Mouse (Mus musculus): ENCODE data around the gene Gsap. TPM values are rescaled to one million over a fixed set of nuclear protein-coding genes. Genes with fewer than 3 reads are reported as not detected.
A peak's percentile ranks its signal among the peaks of the same experiment; 100 is the strongest.
"Not testable (repeated sequence)": the region's sequence is repeated elsewhere in the genome, so short reads cannot be mapped to it uniquely, and the experiment has no call there.

The Gsap gene
- polyA plus RNA-seq, 1 experiment from 2014 or later, result 1.8 TPM

DNA sequence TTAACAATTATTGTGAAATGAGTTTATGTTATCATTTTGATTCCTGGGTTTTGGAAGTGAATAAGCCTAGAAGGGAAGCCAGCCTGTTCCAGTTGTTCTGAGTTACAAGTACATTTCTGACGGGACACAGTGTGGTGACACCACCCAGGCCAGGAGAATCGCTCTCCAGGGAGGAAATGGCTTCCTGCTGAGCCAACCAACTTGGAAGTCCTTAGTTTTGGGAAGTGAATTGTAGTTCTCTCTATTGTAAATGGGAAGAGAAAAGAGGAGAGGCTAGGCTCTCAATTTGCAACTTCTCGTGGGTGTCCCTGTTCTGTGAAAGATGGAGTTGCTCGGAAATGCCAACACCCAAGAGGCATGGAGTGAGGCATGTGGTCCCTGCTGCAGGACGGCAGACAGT, 83.4 kb downstream of the Gsap start:
- no peak overlapping the region for H3K9ac ChIP-seq (ENCODE audit: low read depth, low read length)
- TF ChIP-seq CTCF (IDR thresholded peaks at IDR 0.05; ENCODE audit: low read depth), result no peak
- no peaks in the 10 kb centered on the region for H3K36me3 ChIP-seq (ENCODE audit: insufficient read depth, low read length)
- H3K4me1 ChIP-seq (replicated peaks; ENCODE audit: insufficient read depth, low read length), result peaks cover 8% of the 10 kb centered on the region; the same call in 1 of the 2 replicates
- no peaks in the 10 kb centered on the region for H3K9me3 ChIP-seq (replicated peaks; ENCODE audit: low read length)
- H3K27me3 ChIP-seq (ENCODE audit: insufficient read depth, low read length), result no peaks in the 10 kb centered on the region
- ATAC-seq (replicated peaks; ENCODE audit: low FRiP score, low read depth) (no peak), DNase-seq (ENCODE audit: low spot score) (no peak)
- no peak overlapping the region for H3K27ac ChIP-seq
- no peak overlapping the region for H3K4me3 ChIP-seq (replicated peaks; ENCODE audit: low read depth, low read length)
- WGBS, result 78% methylated on average over 5 of the region's 5 CpGs
- no peak overlapping the region for H3K4me2 ChIP-seq (ENCODE audit: low read length)

DNA sequence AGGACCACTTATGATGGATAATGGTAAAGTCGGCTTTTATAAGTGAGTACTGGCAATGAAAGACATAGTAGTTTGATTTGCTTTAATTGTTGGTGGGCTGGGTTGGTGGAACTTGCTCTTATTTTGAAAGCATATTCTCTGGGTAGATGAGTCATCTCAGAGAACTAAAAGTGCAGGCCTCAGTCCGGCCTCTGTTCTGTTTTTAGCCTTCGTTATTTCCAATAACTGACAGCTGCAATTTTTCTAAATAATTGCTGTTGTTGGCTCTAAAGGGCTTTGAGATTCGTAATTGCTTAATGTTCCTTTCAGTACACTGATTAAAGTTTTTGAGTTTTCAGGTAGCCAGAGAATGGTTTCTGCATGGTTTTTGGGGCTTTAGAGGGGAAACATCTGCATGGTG, 84.7 kb downstream of the Gsap start:
- no peak for ATAC-seq (replicated peaks; ENCODE audit: low FRiP score, low read depth)
- TF ChIP-seq CTCF (IDR thresholded peaks at IDR 0.05; ENCODE audit: low read depth), result no peak
- Histone ChIP-seq H3K4me2 (ENCODE audit: low read length) (no peak overlapping the region), H3K9ac (ENCODE audit: low read depth, low read length) (no peak overlapping the region), H3K9me3 (replicated peaks; ENCODE audit: low read length) (no peaks in the 10 kb centered on the region), H3K27me3 (ENCODE audit: insufficient read depth, low read length) (no peaks in the 10 kb centered on the region), H3K27ac (peak overlapping the region; percentile 75; the same call in 1 of the 2 replicates), H3K36me3 (ENCODE audit: insufficient read depth, low read length) (no peaks in the 10 kb centered on the region), H3K4me3 (replicated peaks; ENCODE audit: low read depth, low read length) (no peak overlapping the region), H3K4me1 (replicated peaks; ENCODE audit: insufficient read depth, low read length) (peaks cover 8% of the 10 kb centered on the region; the same call in 1 of the 2 replicates)
- WGBS, result 61% methylated on average over 4 of the region's 4 CpGs
- peak; percentile 73 for DNase-seq (ENCODE audit: low spot score)

DNA sequence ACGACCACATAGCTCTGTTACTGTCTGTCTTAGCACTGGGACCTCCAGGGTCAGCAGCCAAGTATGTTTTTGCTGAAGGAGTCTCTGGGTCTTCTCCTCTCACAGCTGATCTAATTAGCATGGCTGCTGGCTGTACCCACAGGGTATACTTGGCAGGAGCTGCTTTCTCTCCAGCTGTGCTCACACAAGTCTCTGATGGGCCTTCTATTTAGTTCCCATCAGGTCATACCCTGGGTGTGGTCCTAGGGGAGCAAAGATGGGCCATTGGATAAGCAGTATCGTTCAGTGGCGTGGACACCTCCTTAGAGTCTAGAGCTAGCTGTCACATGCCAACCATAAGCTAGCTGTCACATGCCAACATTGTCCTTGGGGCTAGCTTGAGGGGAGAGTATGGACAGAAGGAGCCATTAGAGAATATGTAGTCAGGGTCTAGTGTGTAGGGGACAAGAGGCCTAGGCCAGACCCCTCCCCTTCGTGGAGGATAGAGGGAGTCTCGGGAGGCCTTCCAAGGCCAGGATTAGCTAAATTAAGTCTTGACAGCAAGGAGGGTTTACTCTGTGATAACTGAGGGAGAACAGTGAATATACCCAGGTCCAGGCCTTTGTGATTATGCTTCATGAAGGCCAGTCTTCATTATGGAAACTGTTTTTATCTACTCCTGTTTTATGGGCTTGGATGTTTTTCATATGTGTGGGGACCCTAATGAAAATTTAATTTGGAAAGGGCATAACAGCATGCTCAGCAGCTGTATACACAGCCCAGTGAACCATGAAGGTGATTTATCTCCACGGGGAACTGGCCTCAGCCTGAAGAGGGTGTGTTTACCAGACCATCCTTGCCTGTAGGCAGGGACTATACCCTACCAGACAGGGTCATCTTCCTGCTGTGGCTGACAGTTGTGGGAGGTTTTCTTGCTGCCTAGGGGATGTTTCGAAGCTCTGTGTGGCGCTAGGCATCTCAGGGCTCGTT, 85.6 kb downstream of the Gsap start:
- peak; percentile 92 for ATAC-seq (replicated peaks; ENCODE audit: low FRiP score, low read depth)
- H3K27ac ChIP-seq, result peak overlapping the region; percentile 75

DNA sequence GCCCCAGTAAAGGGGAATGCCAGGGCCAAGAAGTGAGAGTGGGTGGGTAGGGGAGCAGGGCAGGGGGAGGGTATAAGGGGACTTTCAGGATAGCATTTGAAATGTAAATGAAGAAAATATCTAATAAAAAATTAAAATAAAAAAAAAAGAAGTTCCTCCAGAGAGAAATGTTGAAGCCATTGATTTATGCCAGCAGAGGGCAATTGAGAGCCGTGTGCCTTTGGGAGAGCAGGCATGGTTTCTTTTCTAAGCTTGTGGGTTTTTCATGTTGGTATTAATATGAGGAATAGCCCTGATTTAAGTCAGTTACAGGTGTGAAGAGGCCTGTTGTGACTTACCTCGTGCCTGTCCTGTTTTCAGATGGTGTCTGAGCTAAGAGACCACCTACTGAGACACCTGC, 91.6 kb downstream of the Gsap start:
- not testable (repeated sequence) for H3K27ac ChIP-seq; H3K36me3 ChIP-seq (ENCODE audit: insufficient read depth, low read length); DNase-seq (ENCODE audit: low spot score); ATAC-seq (replicated peaks; ENCODE audit: low FRiP score, low read depth); H3K4me2 ChIP-seq (ENCODE audit: low read length); H3K9ac ChIP-seq (ENCODE audit: low read depth, low read length); H3K4me1 ChIP-seq (replicated peaks; ENCODE audit: insufficient read depth, low read length); H3K9me3 ChIP-seq (replicated peaks; ENCODE audit: low read length); H3K27me3 ChIP-seq (ENCODE audit: insufficient read depth, low read length); H3K4me3 ChIP-seq (replicated peaks; ENCODE audit: low read depth, low read length)
- 52% methylated on average over 2 of the region's 2 CpGs for WGBS
- peak; percentile 47; the same call in 1 of the 2 replicates for TF ChIP-seq CTCF (IDR thresholded peaks at IDR 0.05; ENCODE audit: low read depth)

More for the DNA sequence above, 85.6 kb downstream of the Gsap start:
- H3K9ac ChIP-seq (ENCODE audit: low read depth, low read length), result no peak overlapping the region
- DNase-seq (ENCODE audit: low spot score), result peak; percentile 78
- H3K36me3 ChIP-seq (ENCODE audit: insufficient read depth, low read length), result no peaks in the 10 kb centered on the region
- no peaks in the 10 kb centered on the region for H3K9me3 ChIP-seq (replicated peaks; ENCODE audit: low read length)
- TF ChIP-seq CTCF (IDR thresholded peaks at IDR 0.05; ENCODE audit: low read depth), result no peak
- peaks cover 8% of the 10 kb centered on the region; the same call in 1 of the 2 replicates for H3K4me1 ChIP-seq (replicated peaks; ENCODE audit: insufficient read depth, low read length)
- no peak overlapping the region for H3K4me2 ChIP-seq (ENCODE audit: low read length)
- H3K27me3 ChIP-seq (ENCODE audit: insufficient read depth, low read length), result no peaks in the 10 kb centered on the region
- no peak overlapping the region for H3K4me3 ChIP-seq (replicated peaks; ENCODE audit: low read depth, low read length)
- 32% methylated on average over 9 of the region's 9 CpGs for WGBS

DNA sequence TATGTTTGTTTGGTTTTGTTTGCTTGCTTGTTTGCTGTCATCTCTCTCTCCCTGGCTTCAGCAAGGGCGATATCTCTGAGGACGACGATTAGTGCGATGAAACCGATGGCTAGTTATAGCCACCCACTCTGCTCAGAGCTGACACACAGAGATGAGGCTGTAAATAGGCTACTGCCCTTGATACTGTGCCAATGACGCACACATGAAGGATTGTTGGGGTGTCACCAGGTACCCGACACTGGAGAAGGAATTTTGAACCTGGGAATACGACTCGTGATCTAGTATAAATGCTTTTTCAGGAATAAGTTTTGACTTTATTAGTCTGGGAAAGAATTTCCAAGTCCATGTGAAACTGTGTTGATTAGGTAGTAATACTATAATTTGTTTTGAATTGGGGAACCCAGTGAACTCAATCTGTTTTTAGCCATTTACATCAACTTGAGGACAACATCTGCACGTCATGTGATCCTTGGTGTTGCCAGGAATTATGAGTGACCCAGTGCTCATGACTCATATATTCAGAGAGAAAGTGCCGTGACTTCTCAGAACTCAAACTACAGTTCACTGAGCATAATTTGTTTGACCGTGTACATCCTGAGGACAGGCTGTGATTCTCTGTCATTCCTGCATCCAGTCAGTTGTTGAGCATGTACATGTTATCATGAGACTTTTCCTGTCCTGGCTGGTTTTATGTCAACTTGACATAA, 97.5 kb downstream of the Gsap start:
- TF ChIP-seq CTCF (IDR thresholded peaks at IDR 0.05; ENCODE audit: low read depth), result no peak
- H3K27ac ChIP-seq, result no peak overlapping the region
- ATAC-seq (replicated peaks; ENCODE audit: low FRiP score, low read depth) (no peak), DNase-seq (ENCODE audit: low spot score) (no peak)
- H3K4me2 ChIP-seq (ENCODE audit: low read length), result no peak overlapping the region
- no peaks in the 10 kb centered on the region for H3K36me3 ChIP-seq (ENCODE audit: insufficient read depth, low read length)
- H3K9ac ChIP-seq (ENCODE audit: low read depth, low read length), result no peak overlapping the region
- no peaks in the 10 kb centered on the region for H3K27me3 ChIP-seq (ENCODE audit: insufficient read depth, low read length)
- H3K9me3 ChIP-seq (replicated peaks; ENCODE audit: low read length), result no peaks in the 10 kb centered on the region
- WGBS, result 77% methylated on average over 12 of the region's 12 CpGs
- no peak overlapping the region for H3K4me3 ChIP-seq (replicated peaks; ENCODE audit: low read depth, low read length)
- H3K4me1 ChIP-seq (replicated peaks; ENCODE audit: insufficient read depth, low read length), result no peaks in the 10 kb centered on the region

DNA sequence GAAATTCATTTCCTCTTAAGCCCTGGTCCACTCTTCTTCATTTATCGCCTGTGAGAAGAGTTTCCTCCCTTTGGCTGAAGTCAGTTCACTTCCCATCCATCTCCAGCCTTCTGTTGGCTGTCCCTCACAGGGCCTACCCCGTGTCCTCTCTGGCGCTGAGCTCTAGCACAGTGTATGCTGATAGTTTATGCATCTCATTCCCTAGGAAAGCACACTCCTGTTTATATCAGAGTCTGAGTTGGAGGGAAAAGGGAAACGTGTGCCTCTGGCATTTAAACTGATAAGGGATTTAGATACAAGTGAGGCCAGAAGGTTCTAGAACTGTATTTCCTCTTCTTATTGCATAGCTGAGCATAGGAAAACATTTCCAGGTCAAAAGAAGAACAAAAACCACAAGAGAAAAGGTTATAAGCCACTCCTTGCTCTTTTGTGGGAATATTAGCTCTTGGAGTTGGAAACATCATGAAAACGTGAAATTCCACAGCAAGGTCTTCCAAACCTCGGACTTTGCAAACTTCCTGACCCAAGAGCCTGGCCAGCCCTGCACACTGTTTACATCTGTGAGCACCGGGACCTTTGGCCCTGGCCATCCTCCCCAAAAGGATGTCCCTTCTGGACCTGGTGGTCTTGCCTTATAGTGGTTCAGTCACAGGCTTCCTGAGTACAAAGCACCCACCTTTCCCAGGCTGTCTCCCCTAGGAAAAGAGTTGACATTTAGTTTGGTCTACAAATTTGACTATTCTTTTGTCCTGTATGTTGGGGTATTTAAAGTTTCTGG, 102.8 kb downstream of the Gsap start:
- WGBS, result 60% methylated on average over 7 of the region's 7 CpGs
- no peak for TF ChIP-seq CTCF (IDR thresholded peaks at IDR 0.05; ENCODE audit: low read depth)
- no peak overlapping the region for H3K27ac ChIP-seq

More for the DNA sequence above, 102.8 kb downstream of the Gsap start:
- no peaks in the 10 kb centered on the region for H3K27me3 ChIP-seq (ENCODE audit: insufficient read depth, low read length)
- ATAC-seq (replicated peaks; ENCODE audit: low FRiP score, low read depth) (no peak), DNase-seq (ENCODE audit: low spot score) (no peak)
- H3K9ac ChIP-seq (ENCODE audit: low read depth, low read length), result no peak overlapping the region
- H3K4me2 ChIP-seq (ENCODE audit: low read length), result no peak overlapping the region
- H3K36me3 ChIP-seq (ENCODE audit: insufficient read depth, low read length), result no peaks in the 10 kb centered on the region
- no peaks in the 10 kb centered on the region for H3K9me3 ChIP-seq (replicated peaks; ENCODE audit: low read length)
- no peak overlapping the region for H3K4me3 ChIP-seq (replicated peaks; ENCODE audit: low read depth, low read length)
- H3K4me1 ChIP-seq (replicated peaks; ENCODE audit: insufficient read depth, low read length), result no peaks in the 10 kb centered on the region

Measured in kidney, postnatal 0 days (tissue).